Mouse (Mus musculus): Measurements from ENCODE around the gene Gm17026. TPM values are rescaled to one million over a fixed set of nuclear protein-coding genes. Genes with fewer than 3 reads are reported as not detected.
"Not testable (repeated sequence)": the region's sequence is repeated elsewhere in the genome, so short reads cannot be mapped to it uniquely, and the experiment has no call there.

The Gm17026 gene
- not detected in 2 replicates for polyA plus RNA-seq (2015; fragmentation: Nextera tagmentation; extraction: Ambion mirVana)

DNA sequence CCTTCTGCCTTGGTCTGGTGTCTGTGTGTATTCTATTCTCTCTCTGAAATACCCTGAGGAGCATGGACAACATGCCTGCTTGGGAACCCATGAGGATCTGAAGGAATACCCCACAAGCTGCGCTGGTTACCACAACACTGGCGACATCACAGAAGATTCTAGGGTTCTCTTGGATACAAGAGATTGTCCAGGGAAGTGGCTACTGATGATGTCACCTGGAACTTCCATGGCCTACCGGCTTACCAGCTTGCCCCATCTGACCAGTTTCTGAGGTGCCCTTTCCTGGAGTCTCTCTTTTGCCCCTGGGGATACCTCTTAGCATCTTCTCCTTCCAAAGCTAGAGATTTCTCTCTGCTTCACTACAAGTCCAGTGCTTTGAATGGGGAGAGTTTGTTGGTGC lies at the start of gene Gm17026:
TSS of gene Gm17026 (minus strand) at position 101 of the 400 bp plus-strand sequence.
- WGBS, result 71% methylated on average over 1 of the region's 3 CpGs
- ATAC-seq; H3K4me3 ChIP-seq; H3K36me3 ChIP-seq (ENCODE audit: poor library complexity, severe bottlenecking); H3K27ac ChIP-seq; H3K27me3 ChIP-seq; H3K4me2 ChIP-seq; H3K9me3 ChIP-seq (replicated peaks); H3K9ac ChIP-seq; H3K4me1 ChIP-seq: not testable (repeated sequence)

DNA sequence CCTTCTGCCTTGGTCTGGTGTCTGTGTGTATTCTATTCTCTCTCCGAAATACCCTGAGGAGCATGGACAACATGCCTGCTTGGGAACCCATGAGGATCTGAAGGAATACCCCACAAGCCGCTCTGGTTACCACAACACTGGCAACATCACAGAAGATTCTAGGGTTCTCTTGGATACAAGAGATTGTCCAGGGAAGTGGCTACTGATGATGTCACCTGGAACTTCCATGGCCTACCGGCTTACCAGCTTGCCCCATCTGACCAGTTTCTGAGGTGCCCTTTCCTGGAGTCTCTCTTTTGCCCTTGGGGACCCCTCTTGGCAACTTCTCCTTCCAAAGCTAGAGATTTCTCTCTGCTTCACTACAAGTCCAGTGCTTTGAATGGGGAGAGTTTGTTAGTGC lies 37.4 kb upstream of the Gm17026 start, which contains the start of gene Gm9611:
TSS of gene Gm9611 (minus strand) at position 101 of the 400 bp plus-strand sequence.
- not testable (repeated sequence) for H3K27ac ChIP-seq; H3K9me3 ChIP-seq (replicated peaks); H3K27me3 ChIP-seq; H3K4me3 ChIP-seq; ATAC-seq; H3K9ac ChIP-seq; H3K4me1 ChIP-seq; H3K36me3 ChIP-seq (ENCODE audit: poor library complexity, severe bottlenecking); H3K4me2 ChIP-seq
- WGBS, result no CpG with 5 or more reads among the region's 3 CpGs

DNA sequence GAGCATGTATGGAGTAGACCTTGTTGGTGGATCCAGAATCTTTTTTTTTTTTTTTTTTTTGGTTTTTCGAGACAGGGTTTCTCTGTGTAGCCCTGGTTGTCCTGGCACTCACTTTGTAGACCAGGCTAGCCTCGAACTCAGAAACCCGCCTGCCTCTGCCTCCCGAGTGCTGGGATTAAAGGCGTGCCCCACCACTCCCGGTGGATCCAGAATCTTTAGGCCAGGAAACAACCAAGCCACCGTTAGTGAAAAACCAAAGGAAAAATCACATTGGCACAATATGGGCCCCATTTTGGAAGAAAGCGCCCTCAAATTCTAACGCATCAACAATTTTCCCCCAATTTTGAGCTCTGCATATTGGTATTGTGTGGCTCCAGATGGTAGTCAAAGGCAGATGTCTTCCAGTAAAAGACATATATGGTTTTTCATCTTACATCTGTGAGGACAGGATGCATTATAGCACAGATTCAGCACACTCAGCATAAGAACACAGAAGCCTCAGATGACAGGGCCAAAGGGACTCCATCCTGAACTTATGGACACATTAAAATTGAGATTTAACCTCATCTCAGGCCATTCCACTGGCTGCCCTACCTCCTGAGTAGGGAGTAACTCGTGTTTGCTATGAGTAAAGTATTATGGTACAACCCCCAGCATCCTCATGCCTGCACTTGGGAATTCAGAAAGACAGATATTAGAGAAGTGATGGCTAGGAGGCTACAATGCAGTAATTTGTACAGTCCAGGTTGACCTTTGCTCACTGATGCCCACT lies 42.9 kb downstream of the Gm17026 start:
- ATAC-seq; H3K4me2 ChIP-seq; H3K9me3 ChIP-seq (replicated peaks); H3K4me3 ChIP-seq; H3K4me1 ChIP-seq; H3K36me3 ChIP-seq (ENCODE audit: poor library complexity, severe bottlenecking); H3K9ac ChIP-seq; H3K27me3 ChIP-seq; H3K27ac ChIP-seq: not testable (repeated sequence)
- 83% methylated on average over 10 of the region's 10 CpGs for WGBS

Small RNAs within 50 kb of the gene (microRNA-seq; reads per million reads assigned to microRNA genes)
- gene Gm25208, result not detected
- not detected for gene Gm25892

Other genes starting within 250 kb of the Gm17026 start
- gene Gm7951, start 142.7 kb downstream of the Gm17026 start, polyA plus RNA-seq (2015; fragmentation: Nextera tagmentation; extraction: Ambion mirVana), result not detected in 2 replicates
- gene Gm17027, start 97.4 kb downstream of the Gm17026 start, polyA plus RNA-seq (2015; fragmentation: Nextera tagmentation; extraction: Ambion mirVana), result not detected in 2 replicates
- not detected in 2 replicates for gene Gm3573, start 69.3 kb downstream of the Gm17026 start, polyA plus RNA-seq (2015; fragmentation: Nextera tagmentation; extraction: Ambion mirVana)
- gene Gm9611, start 37.3 kb upstream of the Gm17026 start, polyA plus RNA-seq (2015; fragmentation: Nextera tagmentation; extraction: Ambion mirVana), result not detected in 2 replicates
- not detected in 2 replicates for gene Gm7995, start 50.2 kb upstream of the Gm17026 start, polyA plus RNA-seq (2015; fragmentation: Nextera tagmentation; extraction: Ambion mirVana)
- not detected in 2 replicates for gene Gm8005, start 179.6 kb upstream of the Gm17026 start, polyA plus RNA-seq (2015; fragmentation: Nextera tagmentation; extraction: Ambion mirVana)
- gene Gm8011, start 203.8 kb upstream of the Gm17026 start, polyA plus RNA-seq (2015; fragmentation: Nextera tagmentation; extraction: Ambion mirVana), result not detected in 2 replicates
- gene Gm8020, start 242.3 kb upstream of the Gm17026 start, polyA plus RNA-seq (2015; fragmentation: Nextera tagmentation; extraction: Ambion mirVana), result not detected in 2 replicates

Measured in forebrain, embryonic 13.5 days (tissue).